Mouse (Mus musculus) gastrocnemius, adult 18-20 months (tissue): ENCODE results near the gene Pde11a. TPM values are rescaled to one million over a fixed set of nuclear protein-coding genes. Genes with fewer than 3 reads are reported as not detected.

Experiments used
- DNase-seq: peaks from one replicate; pipeline ENCODE4 v3.0.0; 2021; ENCODE audit warnings: low spot score
- total RNA-seq, 2 experiments: library from RNA; stranded (reverse); gene quantifications; 2 replicates each; pipeline ENCODE4 v1.2.3; 2021

Pde11a gene
- total RNA-seq, 2 experiments from 2014 or later = 0.09 to 0.21 TPM

DNA sequence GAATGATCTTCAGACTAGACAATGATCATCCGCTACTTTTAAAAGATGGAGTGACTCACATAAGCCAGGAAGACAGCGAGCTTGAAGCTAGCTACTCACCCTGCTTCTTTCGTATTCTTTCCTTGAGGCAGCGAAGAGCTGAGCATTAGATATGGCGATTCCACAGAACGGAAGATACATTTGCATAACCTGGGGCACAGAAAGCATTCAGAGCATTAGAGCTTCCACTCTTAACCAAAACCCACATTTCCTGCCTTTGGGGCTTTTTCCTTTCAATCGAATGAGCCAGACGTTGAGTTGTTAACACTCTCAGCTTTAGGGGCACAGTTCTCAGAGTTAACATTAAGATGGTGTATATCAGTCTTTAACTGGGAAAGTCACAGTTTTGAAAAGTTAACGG, 123.4 kb downstream of the Pde11a start:
- no peak for DNase-seq

DNA sequence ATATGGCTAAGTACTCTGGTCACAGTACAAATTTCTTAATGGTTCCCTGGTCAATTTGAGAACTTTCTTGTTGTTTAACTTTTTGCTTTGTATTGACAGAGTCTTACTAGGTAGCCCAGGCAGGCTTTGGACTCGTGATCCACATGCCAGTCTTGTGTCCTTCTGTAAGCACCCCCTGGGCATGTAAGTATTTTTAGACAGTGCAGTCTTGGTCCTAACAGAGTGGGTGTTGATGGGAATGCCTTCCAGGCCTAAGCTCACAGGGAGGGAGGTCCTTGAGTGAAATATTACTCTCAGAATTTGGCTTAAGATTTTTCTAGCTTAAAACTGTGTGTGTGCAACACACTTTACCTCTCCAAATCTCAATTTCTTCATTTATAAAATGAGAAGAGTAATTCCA, 153.4 kb downstream of the Pde11a start:
- DNase-seq = no peak

DNA sequence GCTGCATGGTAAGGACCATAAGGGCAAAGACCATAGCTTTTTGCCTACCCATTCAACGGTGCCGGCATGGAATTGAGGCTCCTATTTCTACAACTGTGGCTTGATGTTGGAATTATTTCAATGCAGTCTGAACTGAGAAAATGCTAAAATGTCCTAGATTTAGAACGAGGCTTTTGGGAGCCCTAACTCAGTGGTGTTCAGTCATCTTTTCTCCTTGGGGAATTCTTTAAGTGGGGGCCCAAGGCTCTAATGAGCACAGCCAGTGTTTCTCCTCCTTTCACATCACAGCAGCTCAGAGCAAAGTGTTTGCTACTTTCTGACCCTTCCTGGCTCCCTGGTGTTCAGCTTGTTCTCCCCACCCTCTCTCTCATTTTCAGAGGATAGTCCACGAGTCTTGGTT, 175.8 kb downstream of the Pde11a start:
- no peak for DNase-seq

DNA sequence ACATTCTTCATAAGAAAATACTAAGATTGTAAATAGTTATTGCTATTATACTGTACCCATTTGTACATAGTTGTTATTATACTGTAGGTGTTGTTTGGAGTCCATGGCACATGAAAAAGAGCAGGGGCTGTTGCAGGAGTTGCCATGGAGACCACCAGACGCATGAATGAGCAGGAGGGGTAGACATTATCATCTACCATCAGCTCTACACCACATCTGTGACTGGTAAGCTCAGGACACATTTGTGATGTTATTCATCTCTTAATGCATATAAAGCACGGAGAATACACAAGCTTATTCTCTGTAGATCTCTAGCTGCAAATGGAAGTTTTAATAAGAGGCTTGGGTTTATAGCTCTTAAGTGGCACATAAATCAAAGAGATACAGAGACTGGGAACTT, 179.6 kb downstream of the Pde11a start:
- DNase-seq = no peak

DNA sequence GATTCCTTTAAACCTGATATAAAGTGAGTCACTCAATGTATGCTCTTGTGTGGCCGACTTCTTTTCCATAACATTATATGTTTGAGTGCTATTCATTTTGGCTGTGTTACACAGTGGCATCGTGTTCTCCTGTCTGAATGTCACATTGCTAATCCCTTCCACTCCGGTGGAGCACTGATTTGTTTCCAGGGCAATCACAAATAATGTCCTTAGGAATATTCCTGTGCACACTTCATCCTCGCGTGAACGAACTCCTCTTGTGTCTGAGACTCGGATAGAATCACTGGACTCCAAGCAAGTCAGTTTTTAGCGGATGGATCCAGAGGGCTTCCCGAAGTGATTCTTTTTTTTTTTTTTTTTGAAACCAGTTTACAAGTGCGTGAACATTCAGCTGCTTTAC, 197.4 kb downstream of the Pde11a start:
- no peak for DNase-seq

DNA sequence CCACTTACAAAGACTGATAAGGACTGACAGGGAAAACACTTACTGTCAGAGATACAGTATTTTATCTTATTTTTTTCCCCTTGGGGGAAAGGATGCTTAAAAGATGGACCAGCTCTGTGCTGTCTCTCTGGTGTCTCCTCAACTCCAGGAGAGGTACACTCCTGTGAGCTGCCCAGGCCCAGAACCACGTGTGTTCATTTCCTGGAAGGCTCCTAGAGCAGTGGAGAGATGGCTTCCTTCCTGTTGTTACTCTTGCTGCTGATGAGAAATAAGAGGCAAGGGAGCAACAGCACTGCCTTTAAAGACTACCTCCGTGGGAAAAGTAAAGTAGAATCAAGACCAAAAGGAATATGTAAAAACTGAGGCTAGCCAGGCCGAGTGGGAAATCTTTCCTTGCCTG, 205.6 kb downstream of the Pde11a start:
- DNase-seq = no peak

DNA sequence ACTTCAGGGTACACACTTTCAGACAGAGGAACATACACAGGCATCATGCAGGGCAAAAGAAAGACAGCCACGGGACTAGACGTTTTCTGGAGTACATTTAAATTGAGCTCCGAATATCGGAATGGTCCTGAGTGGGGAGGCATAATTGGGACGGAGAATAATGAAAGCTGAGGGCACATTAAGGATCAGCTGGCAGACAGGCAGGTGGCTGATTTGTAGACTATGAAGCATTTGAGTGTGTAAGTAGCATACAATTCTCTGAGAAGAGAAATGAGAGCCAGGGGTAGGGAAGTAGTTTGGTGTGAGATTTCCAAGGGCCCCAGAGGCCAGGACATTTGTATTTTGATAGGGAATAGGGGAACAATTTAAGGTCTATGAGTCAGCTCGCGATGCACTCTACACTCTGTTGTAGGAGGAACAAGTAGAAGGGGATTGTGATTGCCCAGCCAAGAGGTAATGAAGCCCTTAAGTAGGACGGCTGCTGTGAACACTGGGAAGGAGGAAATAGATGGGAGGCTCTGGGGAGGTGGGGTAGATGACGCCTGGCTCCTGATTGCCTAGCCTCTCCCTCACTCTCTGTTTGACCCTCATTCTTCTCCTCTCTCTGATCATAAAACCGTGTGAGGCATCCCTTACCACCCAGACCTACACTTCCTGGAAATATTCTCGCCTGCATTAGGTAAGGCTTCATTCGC, 208.5 kb downstream of the Pde11a start:
- no peak for DNase-seq

DNA sequence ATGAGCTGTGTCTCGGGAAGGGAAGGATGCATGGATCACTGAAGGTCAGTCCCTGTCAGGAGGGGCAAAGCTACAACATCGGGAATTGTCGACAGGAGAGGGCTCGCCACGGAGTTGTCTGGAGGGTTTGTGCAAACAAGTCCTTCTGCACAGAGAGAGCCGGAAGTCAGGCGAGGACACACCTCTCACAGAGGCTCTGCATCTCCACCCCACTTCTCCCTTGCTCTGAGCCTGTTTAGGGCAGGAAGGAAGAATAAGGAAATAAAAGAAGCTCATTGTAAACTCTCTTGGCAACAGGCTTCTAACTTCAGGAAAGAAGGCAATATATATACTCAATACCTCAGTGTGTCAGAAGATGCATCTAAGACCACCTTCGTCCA, 209.5 kb downstream of the Pde11a start:
- no peak for DNase-seq

DNA sequence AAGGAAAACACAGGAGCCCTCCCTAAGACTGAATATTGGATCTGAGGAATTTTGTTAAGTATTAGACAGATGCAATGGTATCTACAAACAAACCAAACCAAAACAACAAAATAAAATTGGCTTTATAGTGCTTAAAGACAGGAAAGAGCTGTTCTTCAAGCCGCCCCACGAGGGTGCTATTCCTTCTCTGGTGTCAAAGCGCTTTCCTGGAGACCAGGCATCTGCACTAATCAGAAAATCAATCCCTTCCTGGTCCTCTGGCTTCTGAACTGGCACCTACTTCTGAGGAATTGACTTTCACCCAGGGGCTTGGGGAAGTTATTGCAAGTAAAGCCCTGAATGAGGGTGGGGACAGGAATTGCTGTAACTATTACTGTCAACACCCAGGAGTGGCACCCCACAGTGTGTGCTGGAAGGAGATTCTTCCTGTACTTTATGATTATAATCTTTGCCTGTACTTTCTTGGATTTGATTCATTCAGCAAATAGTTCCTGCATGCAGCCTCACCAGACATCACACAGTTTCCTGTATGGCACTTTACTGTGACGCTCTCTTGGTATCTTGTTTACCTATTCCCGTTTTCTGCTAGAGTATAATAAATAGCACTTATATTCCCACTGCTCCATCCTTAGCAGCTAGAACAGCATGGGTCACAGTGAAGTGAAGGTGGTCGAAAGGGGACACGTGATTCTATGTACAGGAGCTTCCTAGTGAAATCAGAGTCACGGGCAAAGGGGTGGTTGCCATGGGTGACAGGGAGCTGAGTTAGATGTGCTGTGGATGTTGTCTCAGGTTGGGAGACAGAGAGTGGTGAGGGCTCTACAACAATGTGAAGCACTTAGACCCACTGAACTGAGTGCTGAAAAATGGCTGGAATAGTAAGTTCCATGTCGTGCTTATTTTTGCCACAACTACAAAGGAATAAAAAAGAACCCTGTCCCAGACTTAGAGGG, 210.2 kb downstream of the Pde11a start:
- no peak for DNase-seq

DNA sequence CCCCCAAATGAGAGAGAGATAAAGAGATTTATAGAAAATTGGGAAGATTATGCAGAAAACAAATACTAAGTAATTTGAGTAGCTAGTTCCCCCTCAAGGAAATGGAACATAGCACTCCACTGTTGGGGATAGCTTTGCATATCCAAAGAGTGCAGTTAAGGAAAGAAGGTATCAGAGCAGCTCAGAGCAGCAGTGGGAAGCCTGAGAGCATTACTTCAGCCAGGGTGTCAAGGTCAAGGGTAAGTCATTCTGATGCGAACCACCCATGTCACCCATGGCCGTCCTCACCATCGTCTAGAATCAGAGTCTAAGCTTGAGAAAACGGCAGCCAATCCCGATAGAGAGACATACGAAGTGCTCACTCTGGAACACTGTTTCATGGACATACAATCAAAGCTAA, 211.9 kb downstream of the Pde11a start:
- no peak for DNase-seq

DNA sequence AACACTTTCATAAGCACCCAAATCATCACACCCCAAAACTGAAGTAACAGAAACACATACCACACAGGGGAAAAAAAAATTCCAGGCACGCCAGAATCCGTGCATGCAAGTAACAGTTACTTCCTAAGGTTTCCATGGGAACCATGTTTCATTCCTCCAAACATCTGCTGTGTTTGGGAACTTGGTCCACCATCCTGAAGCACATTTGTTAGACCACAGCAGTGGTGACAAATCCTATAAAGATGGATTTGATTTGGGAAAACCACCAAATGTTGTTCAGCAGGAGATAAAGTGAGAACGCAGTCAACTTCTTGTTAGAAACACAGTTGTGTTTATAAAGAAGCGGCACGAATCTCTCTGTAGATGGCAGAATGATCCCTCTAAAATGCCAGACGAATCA, 213.8 kb downstream of the Pde11a start:
- no peak for DNase-seq

DNA sequence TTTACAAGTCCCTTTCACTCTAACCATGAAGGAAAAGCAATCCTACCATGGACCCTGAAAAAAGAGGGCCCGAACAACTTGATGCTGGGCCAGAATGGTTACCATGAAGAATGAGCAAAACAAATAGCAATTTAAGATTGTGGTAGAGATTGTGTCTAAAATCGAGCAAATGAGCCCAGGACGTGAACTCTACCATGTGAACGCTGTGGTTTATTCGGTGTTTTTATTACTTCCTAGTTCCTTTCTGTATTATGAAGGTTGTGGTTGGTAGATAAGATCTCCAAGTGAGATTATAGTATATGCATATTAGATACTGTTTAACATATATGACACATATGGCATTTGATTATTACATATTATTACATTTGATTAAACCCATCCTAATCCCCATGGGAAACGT, 216.4 kb downstream of the Pde11a start:
- DNase-seq = no peak

DNA sequence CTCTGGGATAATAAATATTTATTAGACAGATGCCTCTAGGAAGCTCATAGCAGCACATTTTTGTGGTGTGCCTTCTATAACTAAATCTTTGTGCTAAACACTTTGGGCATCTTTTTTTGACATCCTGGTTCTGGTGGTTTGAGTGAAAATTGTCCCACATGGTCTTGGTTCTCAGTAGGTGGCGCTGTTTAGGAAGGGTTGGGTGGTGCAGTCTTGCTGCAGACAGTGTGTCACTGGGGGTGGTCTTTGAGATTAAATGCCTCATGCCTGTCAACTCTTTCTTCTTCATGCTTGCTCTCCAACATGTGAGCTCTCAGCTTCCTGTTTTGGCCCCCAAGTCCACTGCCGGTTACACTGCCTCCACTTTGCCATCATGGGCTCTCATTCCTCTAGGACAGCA, 218.7 kb downstream of the Pde11a start:
- DNase-seq = no peak

DNA sequence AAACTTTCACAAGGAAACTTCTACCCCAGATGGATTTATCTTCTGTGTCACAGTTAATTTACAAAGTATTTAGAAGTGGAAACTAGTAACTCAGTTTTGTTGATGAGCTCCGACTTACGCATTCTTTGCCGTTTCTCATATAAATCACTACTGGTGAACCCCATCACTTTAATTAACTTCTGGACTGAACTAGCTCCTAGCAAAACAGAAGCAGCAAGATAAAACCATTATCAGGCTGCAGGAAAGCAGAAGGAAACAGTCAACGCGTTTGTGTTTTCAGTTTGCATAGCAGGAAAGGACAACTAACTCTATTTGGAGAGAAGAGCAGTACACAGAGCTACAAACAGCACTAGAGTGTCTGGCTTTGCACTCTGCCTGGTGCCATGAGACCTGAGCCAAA, 220.1 kb downstream of the Pde11a start:
- DNase-seq = no peak

DNA sequence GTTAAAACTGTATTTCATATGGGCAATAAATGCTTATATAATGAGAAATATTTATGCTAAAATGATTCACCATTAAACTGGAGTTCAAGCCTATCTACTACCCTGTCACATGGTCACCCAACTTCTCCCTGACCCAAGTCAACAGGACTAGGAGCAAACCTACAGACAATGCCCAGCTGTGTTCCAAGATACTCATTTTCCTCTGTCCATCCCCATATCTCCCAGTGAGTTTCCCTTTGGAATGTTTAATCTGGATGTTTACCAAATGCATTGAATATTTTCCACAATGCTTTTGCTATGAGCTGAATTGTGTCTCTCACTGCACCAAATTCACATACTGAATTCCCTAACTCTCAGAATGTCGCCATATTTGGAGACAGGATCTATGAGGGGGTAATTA, 221.4 kb downstream of the Pde11a start:
- no peak for DNase-seq

DNA sequence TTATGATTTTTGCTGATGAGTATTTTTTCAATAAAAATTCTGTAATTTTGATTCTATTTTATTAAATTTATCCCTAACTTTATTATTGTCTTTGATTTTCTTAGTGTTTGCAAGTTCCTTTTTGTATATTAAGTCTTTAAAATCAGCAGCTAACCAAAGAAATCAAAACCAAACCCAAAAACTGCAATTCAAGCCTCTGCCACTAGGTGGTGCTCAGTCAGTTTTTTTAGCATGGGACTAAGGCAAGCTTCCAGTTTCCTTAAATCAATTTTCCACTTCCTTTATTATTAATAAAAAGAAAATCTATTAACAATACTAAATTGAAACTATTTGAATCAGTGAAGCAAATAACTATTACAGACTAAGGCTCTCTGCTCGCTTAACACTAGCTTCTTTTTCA, 222.9 kb downstream of the Pde11a start:
- DNase-seq = peak; percentile 38

DNA sequence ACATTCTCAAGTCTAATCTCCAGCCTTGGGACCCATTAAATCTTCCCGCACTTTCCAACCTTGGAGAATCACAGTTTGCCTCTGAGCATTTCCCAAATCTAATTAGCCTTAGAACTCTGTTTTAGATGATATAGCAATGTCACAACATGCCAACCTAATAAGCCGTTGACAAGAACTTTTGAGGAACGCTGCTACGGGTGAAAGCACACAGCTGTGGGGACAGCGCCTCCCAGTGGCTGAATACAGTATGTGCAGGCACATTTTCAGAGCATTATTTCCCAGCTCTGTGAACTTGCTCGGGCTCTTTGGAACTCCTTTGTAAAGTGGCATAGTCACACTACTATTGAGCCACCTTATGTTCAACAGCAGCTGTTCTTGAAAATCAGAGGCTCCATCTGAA, 223.8 kb downstream of the Pde11a start:
- DNase-seq = peak; percentile 13

DNA sequence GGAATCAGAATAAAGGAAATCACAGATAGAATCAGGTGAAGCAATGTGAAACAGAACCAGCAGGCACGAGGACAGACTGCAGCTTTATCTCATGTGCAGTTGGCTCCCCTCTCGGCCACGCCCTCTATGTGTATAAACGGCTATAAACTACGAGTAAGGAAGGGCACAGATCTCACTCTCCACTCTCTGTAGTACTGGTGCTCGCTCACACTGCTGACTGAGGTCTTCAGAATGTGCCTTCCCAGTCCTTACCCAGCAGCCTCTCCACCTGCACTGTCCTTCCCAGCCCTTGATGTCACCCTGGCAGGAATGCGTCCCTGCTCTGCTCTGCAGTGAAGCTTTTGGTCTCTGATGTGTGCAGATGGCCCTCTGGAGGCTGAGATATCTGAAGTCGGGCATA, 228.9 kb downstream of the Pde11a start:
- DNase-seq = no peak

DNA sequence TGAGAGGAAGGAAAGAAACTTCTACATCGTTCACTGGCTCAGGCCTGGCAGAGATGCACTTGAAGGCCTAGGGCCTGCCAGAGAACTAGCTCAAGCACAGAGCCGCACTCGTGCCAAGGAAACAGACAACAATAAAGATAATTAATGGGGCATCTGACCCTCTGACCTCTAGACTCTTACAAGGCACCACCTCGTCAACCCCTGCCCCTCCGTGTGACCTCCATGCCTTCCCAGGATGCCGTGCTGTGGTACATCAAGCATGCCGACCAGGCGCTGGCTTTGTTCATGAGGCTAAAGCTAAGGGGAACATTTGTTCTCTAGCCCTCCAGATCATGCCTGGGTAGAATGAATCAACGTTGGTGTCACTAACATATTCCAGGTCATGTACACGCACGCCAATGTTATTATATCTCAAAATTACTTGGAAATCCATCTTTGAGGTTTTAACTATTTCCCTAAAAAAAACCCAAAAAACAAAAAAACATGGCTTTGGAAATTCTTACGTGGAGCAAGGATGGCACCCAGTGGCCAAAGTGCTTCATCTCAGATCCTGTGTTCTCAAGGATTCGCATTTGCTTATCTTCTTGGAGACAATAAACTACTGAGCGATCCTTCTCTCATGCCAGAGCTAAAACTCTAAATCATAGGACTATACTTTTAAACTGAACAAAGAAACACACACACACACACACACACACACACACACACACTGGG, 236.5 kb downstream of the Pde11a start:
- no peak for DNase-seq

DNA sequence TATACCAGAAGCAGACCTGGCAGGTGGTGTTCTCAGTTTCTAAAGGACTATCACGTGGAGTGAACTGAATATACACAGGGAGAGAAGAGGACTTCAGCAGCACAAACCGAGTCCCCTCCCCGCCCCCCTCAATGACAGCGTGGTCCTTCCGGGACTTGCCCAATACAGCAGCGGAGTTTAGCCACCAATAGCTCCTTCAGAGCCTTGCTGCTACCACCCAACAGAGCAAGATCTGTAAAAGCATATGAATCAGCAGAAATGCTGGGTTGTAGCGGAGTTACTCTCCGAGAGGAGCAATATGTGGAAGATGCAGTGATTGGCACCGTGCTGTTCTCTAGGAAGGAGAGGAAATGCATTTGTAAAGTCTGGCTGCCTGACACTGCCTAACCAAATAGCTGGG, 238.0 kb downstream of the Pde11a start:
- DNase-seq = no peak

DNA sequence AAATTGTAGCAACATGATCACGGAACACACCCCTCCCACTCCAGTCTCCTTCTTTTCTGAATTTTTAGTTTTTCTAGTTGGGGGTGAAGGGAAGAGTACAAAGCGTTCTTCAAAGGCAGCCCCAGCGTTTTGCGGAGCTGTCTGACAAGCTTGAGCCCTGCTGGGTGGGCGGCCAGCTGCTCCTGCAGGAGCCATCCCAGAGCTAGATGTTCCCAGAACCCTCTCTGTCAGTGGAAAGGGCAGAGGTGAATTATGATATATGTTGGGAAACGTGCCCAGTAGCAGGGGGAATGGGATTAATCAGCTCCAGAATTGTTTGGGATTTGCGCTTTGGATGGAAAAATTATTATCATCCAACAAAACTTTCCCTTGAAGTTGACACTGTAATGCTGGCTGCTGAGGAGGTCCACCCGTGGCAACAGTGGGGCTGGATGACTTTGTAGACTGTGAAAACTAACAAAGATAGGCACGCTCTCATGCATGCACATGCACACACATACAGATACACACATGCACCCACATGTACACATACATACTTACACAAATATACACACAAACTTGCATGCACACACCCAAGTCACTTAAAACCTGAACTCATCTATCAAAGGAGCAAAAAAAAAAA, 238.7 kb downstream of the Pde11a start:
- no peak for DNase-seq

DNA sequence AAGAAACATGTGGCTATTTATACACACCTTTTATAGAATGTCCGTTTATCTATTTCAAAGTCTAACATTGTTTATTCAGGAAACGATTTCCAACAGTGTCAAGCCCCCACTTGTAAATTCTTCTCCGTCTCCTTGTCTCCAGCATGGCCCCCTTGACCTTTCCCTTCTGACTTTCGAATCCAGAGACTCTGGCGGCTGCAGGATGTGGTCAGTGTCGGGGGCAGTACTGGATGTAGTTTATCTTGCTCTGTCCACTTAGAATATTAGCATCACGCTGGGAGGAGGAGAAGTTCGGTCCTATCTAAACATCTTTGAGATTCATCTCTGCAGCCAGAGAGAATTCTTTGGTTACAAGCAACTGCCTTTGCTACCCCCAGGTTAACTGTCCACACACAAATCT, 240.2 kb downstream of the Pde11a start:
- no peak for DNase-seq
